Mouse (Mus musculus): ENCODE data around the gene Rel.

DNA sequence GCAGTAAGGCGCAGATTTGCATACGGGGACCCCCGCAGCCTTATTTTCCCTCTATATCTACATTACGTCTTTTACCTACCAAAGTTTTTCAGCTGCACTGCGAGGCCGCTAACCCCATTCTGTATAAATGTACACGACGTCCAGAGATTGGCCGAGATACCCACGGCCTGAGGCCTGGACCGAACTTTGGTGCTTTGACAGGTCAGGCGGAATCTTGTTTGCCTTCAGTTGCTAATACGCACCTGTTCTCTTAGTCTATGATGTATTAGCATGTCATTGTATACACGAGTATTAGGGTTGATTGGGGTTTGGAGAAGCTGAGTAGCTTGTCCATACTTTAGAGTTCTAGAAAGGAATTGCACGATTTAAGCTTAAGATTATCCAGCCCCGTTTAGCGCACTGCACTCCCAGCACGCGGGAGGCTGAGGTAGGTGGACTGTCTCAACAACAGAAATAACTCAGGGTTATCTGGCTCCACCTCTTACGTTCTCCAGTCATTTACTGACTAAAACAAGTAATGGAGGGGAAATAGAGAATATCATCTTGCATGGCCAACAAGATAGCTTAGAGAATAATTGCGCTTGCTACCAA lies 832 bp upstream of the Rel start:
- TF ChIP-seq CTCF (IDR thresholded peaks at IDR 0.05; ENCODE audit: low read depth, low read length) (no peak), POLR2A (IDR thresholded peaks at IDR 0.05; ENCODE audit: extremely low read depth, insufficient read depth, low read length) (no peak)

All from liver, adult 2 months (tissue).